Mouse (Mus musculus) lung, embryonic 14.5 days (tissue): Measurements from ENCODE around the gene Kras. TPM values are rescaled to one million over a fixed set of nuclear protein-coding genes. Genes with fewer than 3 reads are reported as not detected.

Experiments
- ATAC-seq: fragments of 200-750 bp; cut with Nextera tagmentation; 2 replicates; pipeline ENCODE4 v1.8.0; 2017; ENCODE audit warnings: mild to moderate bottlenecking, moderate TSS enrichment, moderate library complexity; ENCODE audit not compliant: insufficient read depth
- DNase-seq: peaks from one replicate; pipeline ENCODE4 v3.0.0-alpha.2; 2015
- H3K27ac ChIP-seq: fragments of 300-500 bp; sonication (generic); 2 replicates; pipeline ENCODE4 v1.5.1; 2014; ENCODE audit warnings: low read depth, mild to moderate bottlenecking, moderate library complexity
- H3K27me3 ChIP-seq: fragments of 300-500 bp; sonication (generic); 2 replicates; pipeline ENCODE4 v1.6.1; 2014; ENCODE audit warnings: low read length, control low read depth; ENCODE audit not compliant: insufficient read depth
- H3K36me3 ChIP-seq: fragments of 300-500 bp; sonication (generic); 2 replicates; pipeline ENCODE4 v1.6.1; 2014; ENCODE audit warnings: control low read depth; ENCODE audit not compliant: insufficient read depth
- H3K4me1 ChIP-seq: fragments of 300-500 bp; sonication (generic); 2 replicates; pipeline ENCODE4 v1.6.1; 2014; ENCODE audit warnings: antibody characterized with exemption, control low read depth; ENCODE audit not compliant: insufficient read depth
- H3K4me2 ChIP-seq: fragments of 300-500 bp; sonication (generic); 2 replicates; pipeline ENCODE4 v1.6.1; 2014; ENCODE audit warnings: mild to moderate bottlenecking
- H3K4me3 ChIP-seq: fragments of 300-500 bp; sonication (generic); 2 replicates; pipeline ENCODE4 v1.5.1; 2014; ENCODE audit warnings: low read depth, low read length
- H3K9ac ChIP-seq: fragments of 300-500 bp; sonication (generic); 2 replicates; pipeline ENCODE4 v1.6.1; 2014
- H3K9me3 ChIP-seq: fragments of 300-500 bp; sonication (generic); 2 replicates; pipeline ENCODE4 v1.6.1; 2016; ENCODE audit warnings: low read depth, low read length, control low read depth
- CTCF ChIP-seq: IDR thresholded peaks from 2 replicates; pipeline ENCODE4 v1.5.1; 2016; ENCODE audit warnings: antibody characterized with exemption, low read depth
- WGBS: fragments of 180-500 bp; shearing (Covaris S2); extraction: QIAGEN DNeasy Blood & Tissue Kit; methylation state at CpG from one replicate; pipeline ENCODE4 v1.1.7; 2014; 5-methylcytosine and 5-hydroxymethylcytosine counted together
- polyA plus RNA-seq: library from polyadenylated mRNA; unstranded; fragments of >200 nt; fragmentation: Nextera tagmentation; extraction: Ambion mirVana; gene quantifications from 2 replicates; pipeline ENCODE4 v1.2.1, GENCODE M21; 2014

The Kras gene
- polyA plus RNA-seq, 1 experiment from 2014 or later: 116 TPM

DNA sequence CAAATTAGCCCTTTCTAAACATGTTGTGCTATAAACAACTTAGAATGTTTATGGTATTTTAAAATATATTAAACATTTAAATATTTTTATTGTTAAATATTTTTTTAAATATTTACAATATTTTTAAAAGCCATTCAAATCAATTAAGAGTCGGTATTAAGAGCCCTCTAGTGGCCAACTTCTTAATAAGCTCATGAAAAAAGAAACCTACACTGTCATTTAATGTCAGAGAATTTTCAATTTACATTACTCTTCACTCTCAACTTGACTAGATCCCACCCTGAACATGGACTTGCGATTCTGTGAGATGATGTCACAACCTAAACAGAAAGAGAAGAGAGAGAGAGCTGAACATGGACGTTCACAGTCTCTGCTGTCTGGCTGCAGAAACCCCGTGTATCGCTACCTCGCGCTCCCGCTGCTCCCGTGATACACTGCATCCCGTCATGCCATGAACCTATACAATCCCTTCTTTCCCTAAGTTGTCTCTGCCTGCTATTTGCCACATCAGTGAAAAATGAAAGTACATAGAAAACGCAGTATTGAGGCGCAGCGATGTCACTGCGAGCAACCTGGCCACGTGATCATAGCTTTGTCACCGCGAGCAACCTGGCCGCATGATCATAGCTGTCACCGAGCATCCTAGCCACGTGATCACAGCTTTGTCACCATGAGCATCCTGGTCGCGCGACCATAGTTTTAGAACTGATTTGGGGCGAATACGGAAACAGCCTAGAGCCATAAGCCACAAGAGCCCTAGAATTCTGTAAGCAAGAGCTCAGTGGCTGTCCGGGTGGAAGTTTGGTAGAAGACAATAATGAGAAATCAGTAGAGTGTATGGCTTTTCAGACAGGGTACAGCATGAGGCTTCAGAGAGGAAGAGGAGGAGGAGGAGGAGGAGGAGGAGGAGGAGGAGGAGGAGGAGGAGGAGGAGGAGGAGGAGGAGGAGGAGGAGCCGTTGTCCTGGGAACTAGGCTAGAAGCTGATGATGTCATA lies 62.6 kb downstream of the Kras start:
- ATAC-seq: no peak
- peak; percentile 84 for DNase-seq
- WGBS: 58% methylated on average over 27 of the region's 27 CpGs

DNA sequence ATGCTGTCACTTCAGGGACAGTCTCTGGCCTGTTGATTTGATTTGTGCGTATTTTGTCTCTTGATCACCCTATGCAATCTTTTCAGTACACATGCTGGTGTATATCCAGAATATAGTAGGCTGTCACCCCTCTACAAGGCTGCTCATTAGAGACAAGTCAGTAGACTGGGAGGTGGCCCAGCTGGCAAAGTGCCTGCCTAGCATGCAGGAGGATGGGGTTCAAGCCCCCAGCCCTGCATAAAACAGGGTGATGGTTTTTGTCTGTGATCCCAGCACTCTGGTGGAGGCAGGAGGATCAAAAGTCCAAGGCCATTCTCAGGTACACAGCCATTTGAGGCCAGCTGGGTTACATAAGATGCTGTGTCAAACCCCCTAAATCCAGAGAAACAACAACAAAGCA lies 63.9 kb downstream of the Kras start:
- Histone ChIP-seq H3K36me3 (no peaks in the 10 kb centered on the region), H3K27ac (no peak overlapping the region), H3K9me3 (no peaks in the 10 kb centered on the region), H3K4me3 (no peak overlapping the region), H3K27me3 (no peaks in the 10 kb centered on the region), H3K9ac (no peak overlapping the region), H3K4me1 (no peaks in the 10 kb centered on the region), H3K4me2 (no peak overlapping the region)
- no peak for TF ChIP-seq CTCF
- 71% methylated on average over 1 of the region's 1 CpGs for WGBS
- no peak for DNase-seq
- ATAC-seq: no peak

More for the DNA sequence above, 62.6 kb downstream of the Kras start:
- Histone ChIP-seq H3K4me2 (peak overlapping the region; percentile 50), H3K36me3 (no peaks in the 10 kb centered on the region), H3K27ac (no peak overlapping the region), H3K27me3 (no peaks in the 10 kb centered on the region), H3K4me1 (no peaks in the 10 kb centered on the region), H3K9ac (peak overlapping the region; percentile 11; the same call in 1 of the 2 replicates), H3K4me3 (peak overlapping the region; percentile 22), H3K9me3 (no peaks in the 10 kb centered on the region)
- peak; percentile 41 for TF ChIP-seq CTCF

DNA sequence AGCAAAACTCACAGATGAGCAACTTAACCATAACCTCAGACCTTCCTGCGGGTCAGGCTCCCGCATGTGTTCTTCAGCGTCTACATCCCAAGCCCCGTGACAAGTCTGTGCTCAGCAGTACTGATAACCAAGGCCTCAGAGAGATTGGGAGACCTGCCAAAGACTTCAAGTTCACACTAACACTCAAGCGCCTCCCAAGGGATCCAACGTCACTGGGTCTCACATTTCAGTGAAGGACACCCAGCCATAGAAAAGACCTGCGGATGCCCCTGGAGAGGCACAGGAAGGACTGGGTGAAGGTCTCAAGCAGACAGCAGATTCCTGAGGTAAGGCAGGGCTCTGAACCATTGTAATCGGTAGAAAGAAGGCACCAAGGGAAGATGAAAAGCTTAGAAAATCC lies 68.0 kb downstream of the Kras start:
- Histone ChIP-seq H3K36me3 (no peaks in the 10 kb centered on the region), H3K9ac (no peak overlapping the region), H3K4me2 (no peak overlapping the region), H3K27ac (no peak overlapping the region), H3K9me3 (no peaks in the 10 kb centered on the region), H3K4me1 (no peaks in the 10 kb centered on the region), H3K4me3 (no peak overlapping the region), H3K27me3 (no peaks in the 10 kb centered on the region)
- no peak for TF ChIP-seq CTCF
- ATAC-seq: peak; percentile 67
- DNase-seq: peak; percentile 83
- 22% methylated on average over 8 of the region's 8 CpGs for WGBS

DNA sequence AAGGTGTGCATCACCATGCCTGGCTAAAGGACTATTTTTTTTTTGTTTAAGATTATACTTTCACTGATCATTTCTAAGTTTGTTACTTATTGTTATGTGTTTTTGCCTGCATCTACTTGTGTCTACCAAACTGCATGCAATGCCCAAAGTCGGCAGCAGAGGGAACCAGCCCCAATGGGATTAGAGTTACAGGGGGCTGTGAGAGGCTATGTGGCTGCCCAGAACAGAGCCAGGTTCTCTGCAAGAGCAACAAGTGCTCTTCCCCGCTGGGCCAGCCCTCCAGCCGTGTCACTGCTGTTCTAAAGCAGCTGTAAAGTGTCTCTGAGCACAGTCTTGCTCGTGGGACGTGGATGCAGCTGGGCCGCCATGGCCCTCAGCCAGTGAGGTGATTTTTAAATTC lies 70.4 kb downstream of the Kras start:
- TF ChIP-seq CTCF: peak; percentile 81
- peak; percentile 36; the same call in 1 of the 2 replicates for ATAC-seq

DNA sequence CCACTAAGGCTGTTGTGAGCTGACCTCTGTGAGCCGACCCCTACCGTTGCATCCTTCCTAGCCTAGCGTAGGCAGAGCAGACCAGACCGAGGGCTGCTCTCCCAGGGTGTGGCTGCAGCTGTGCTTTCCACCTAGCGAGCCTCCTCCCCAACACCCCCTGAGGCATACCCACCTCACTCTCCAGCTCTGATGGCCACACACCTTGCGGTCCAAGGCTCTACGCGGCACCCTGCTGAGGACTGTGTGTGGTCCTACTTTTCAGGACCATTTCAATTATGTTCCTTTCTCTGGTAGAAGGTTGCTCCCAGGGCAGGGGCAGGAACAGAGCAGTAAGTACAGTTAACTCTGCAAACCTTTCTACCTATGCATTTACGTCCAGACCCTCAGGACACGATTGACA lies 73.6 kb downstream of the Kras start:
- 61% methylated on average over 10 of the region's 10 CpGs for WGBS
- TF ChIP-seq CTCF: no peak
- no peak overlapping the region for H3K27ac ChIP-seq
- no peak for DNase-seq
- H3K36me3 ChIP-seq: no peaks in the 10 kb centered on the region
- H3K4me2 ChIP-seq: no peak overlapping the region
- ATAC-seq: no peak
- no peak overlapping the region for H3K4me3 ChIP-seq
- 0 out of 2 replicates have a peak, but pooled peaks cover 5% of the 10 kb centered on the region for H3K27me3 ChIP-seq
- H3K9me3 ChIP-seq: no peaks in the 10 kb centered on the region
- no peak overlapping the region for H3K9ac ChIP-seq
- peaks cover 7% of the 10 kb centered on the region for H3K4me1 ChIP-seq

More for the DNA sequence above, 70.4 kb downstream of the Kras start:
- Histone ChIP-seq H3K9me3 (no peaks in the 10 kb centered on the region), H3K4me1 (no peaks in the 10 kb centered on the region), H3K9ac (no peak overlapping the region), H3K27ac (no peak overlapping the region), H3K36me3 (no peaks in the 10 kb centered on the region), H3K4me2 (no peak overlapping the region), H3K4me3 (no peak overlapping the region), H3K27me3 (0 out of 2 replicates have a peak, but pooled peaks cover 5% of the 10 kb centered on the region)
- 25% methylated on average over 6 of the region's 6 CpGs for whole genome bisulfite sequencing
- DNase-seq: peak; percentile 84

DNA sequence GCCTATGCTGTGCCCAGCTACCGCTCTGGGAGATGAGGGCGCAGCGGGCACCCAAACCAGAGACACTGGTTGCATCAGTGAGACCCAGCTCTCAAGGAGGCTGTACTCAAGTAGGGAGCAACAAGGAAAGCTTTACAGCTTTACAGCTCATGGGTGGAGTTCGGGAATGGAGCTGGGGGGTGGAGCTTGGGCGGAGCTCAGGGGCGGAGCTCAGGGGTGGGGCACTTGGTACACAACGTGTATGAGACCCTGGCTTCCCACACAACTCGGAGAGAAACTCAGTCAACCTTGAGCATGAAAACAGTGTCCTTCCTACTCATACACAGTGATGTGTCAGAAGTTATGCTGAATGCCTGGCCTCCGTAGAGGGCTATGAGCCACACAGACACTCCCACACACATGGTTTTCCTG lies 74.5 kb downstream of the Kras start:
- 38% methylated on average over 9 of the region's 9 CpGs for WGBS
- no peak overlapping the region for H3K27ac ChIP-seq
- peaks cover 7% of the 10 kb centered on the region for H3K4me1 ChIP-seq
- DNase-seq (peak; percentile 24), ATAC-seq (peak; percentile 8; the same call in 1 of the 2 replicates)
- no peak overlapping the region for H3K9ac ChIP-seq
- H3K27me3 ChIP-seq: 0 out of 2 replicates have a peak, but pooled peaks cover 5% of the 10 kb centered on the region
- no peak overlapping the region for H3K4me3 ChIP-seq
- no peaks in the 10 kb centered on the region for H3K36me3 ChIP-seq
- no peak overlapping the region for H3K4me2 ChIP-seq
- no peaks in the 10 kb centered on the region for H3K9me3 ChIP-seq
- TF ChIP-seq CTCF: no peak

DNA sequence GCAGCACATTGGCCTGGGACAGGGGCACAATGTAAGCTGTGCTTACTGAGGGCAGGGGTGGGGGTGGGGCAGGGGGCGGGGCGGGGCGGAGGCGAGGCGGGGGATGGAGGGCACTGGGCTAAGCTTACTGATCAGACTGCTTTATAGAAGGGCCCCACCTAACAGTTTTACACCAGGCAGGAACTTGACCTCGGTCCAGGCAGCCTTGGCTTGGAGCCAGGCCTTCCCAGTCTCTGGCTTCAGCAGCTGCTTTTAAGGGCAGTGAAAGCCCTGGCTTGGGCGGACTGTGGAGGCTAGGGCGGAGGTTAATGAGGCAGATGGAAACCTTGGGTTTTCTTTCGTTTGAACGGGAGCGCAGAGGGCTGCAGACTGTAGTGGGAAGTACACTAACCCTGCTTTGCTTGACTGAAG lies 76.3 kb downstream of the Kras start:
- no peaks in the 10 kb centered on the region for H3K9me3 ChIP-seq
- H3K27ac ChIP-seq: no peak overlapping the region
- peak overlapping the region; percentile 44 for H3K4me2 ChIP-seq
- H3K36me3 ChIP-seq: no peaks in the 10 kb centered on the region
- no peak for TF ChIP-seq CTCF
- no peak overlapping the region for H3K4me3 ChIP-seq
- 0 out of 2 replicates have a peak, but pooled peaks cover 5% of the 10 kb centered on the region for H3K27me3 ChIP-seq
- peak; percentile 84 for ATAC-seq
- 5% methylated on average over 11 of the region's 11 CpGs for WGBS
- peaks cover 7% of the 10 kb centered on the region for H3K4me1 ChIP-seq
- DNase-seq: peak; percentile 93
- no peak overlapping the region for H3K9ac ChIP-seq
